Comparison of ENCODE assay signal across 20 mouse cellular contexts in genomic region chr15:18823420-18823819, GRCm38 (mm10). TPM values are rescaled to one million over a fixed set of nuclear protein-coding genes. Genes with fewer than 3 reads are reported as not detected.
DNase-seq lines count a peak whose midpoint lies in the region; ATAC-seq and TF ChIP-seq lines count a peak whose summit lies in the region.
"Had no signal": no experiment of that assay in that cellular context is flagged by ENCODE, and none has a peak within 500 bp of the region (broad histone marks: within the 10 kb centered on the region; RNA-seq: fewer than 3 reads in every experiment).

No protein-coding gene starts in this region.

- H3K36me3 ChIP-seq in hindbrain, embryonic 15.5 days: no peaks in the 10 kb centered on the region
- no peaks in the 10 kb centered on the region for H3K36me3 ChIP-seq in hindbrain, embryonic 10.5 days
- H3K36me3 ChIP-seq in hindbrain, postnatal 0 days (ENCODE audit: insufficient read depth, low read length): no peaks in the 10 kb centered on the region
- H3K36me3 ChIP-seq in thymus, adult 2 months (ENCODE audit: control insufficient read depth, insufficient read depth, low read length): no peaks in the 10 kb centered on the region
- H3K36me3 ChIP-seq: kidney, embryonic 15.5 days; liver, embryonic 15.5 days had no signal

- TF ChIP-seq CTCF in hindbrain, postnatal 0 days (IDR thresholded peaks at IDR 0.05; ENCODE audit: low read depth): no peak
- no peak for TF ChIP-seq CTCF in thymus, adult 2 months (IDR thresholded peaks at IDR 0.05; ENCODE audit: borderline replicate concordance, control insufficient read depth, extremely low read depth, insufficient read depth, low read length, poor library complexity)

- peaks cover 12% of the 10 kb centered on the region; the same call in 1 of the 2 replicates for H3K4me1 ChIP-seq in hindbrain, embryonic 15.5 days (replicated peaks)
- peaks cover 13% of the 10 kb centered on the region for H3K4me1 ChIP-seq in hindbrain, embryonic 10.5 days (replicated peaks)
- H3K4me1 ChIP-seq in hindbrain, postnatal 0 days (ENCODE audit: insufficient read depth, low read length): no peaks in the 10 kb centered on the region
- H3K4me1 ChIP-seq in thymus, adult 2 months (replicated peaks; ENCODE audit: control insufficient read depth, insufficient read depth, low read length): no peaks in the 10 kb centered on the region
- H3K4me1 ChIP-seq: liver, embryonic 15.5 days had no signal

- DNase-seq in hindbrain, embryonic 10.5 days (ENCODE audit: low spot score): no peak
- DNase-seq in 416B (ENCODE audit: low read depth): peak; percentile 77
- DNase-seq in CD4-positive, CD25-positive, alpha-beta regulatory T cell, adult 2 months (ENCODE audit: low read depth, low spot score): peak; percentile 7
- no peak for DNase-seq in hindbrain, postnatal 0 days (ENCODE audit: low spot score)
- DNase-seq in cerebellum, adult 18-20 months: no peak
- no peak for DNase-seq in heart, adult 18-20 months
- no peak for DNase-seq in thymus, adult 2 months
- DNase-seq: cerebellum, adult 9-10 months; gastrocnemius, adult 2 months; heart, postnatal 36 days; kidney, postnatal 4 days; right cerebral cortex, postnatal 14 days; thymus, postnatal 4 days had no signal

- H3K27me3 ChIP-seq in hindbrain, embryonic 15.5 days: no peaks in the 10 kb centered on the region
- H3K27me3 ChIP-seq in hindbrain, embryonic 10.5 days (ENCODE audit: insufficient read depth, poor library complexity, severe bottlenecking): no peaks in the 10 kb centered on the region
- H3K27me3 ChIP-seq in hindbrain, postnatal 0 days (ENCODE audit: insufficient read depth, low read length): no peaks in the 10 kb centered on the region
- H3K27me3 ChIP-seq in thymus, adult 2 months (ENCODE audit: control insufficient read depth, insufficient read depth, low read length): no peaks in the 10 kb centered on the region
- H3K27me3 ChIP-seq: CH12.LX had no signal

- no peak overlapping the region for H3K27ac ChIP-seq in hindbrain, embryonic 15.5 days (replicated peaks)
- H3K27ac ChIP-seq in hindbrain, embryonic 10.5 days: no peak overlapping the region
- no peak overlapping the region for H3K27ac ChIP-seq in hindbrain, postnatal 0 days
- no peak overlapping the region for H3K27ac ChIP-seq in thymus, adult 2 months (ENCODE audit: control insufficient read depth, insufficient read depth, low read length)
- H3K27ac ChIP-seq: gastrocnemius, adult 2 months; kidney, embryonic 15.5 days; liver, embryonic 15.5 days; macrophage had no signal

- H3K9ac ChIP-seq in hindbrain, embryonic 15.5 days: no peak overlapping the region
- H3K9ac ChIP-seq in hindbrain, postnatal 0 days (replicated peaks; ENCODE audit: low read length): no peak overlapping the region
- H3K9ac ChIP-seq: kidney, embryonic 15.5 days; liver, embryonic 15.5 days had no signal

- H3K4me3 ChIP-seq in hindbrain, embryonic 15.5 days: no peak overlapping the region
- no peak overlapping the region for H3K4me3 ChIP-seq in hindbrain, embryonic 10.5 days
- H3K4me3 ChIP-seq in hindbrain, postnatal 0 days (ENCODE audit: low read length): no peak overlapping the region
- no peak overlapping the region for H3K4me3 ChIP-seq in thymus, adult 2 months (ENCODE audit: control insufficient read depth, insufficient read depth, low read length)
- H3K4me3 ChIP-seq: gastrocnemius, adult 2 months; kidney, embryonic 15.5 days; liver, embryonic 15.5 days had no signal

- peak overlapping the region; percentile 59 for H3K4me2 ChIP-seq in hindbrain, embryonic 15.5 days
- H3K4me2 ChIP-seq in hindbrain, postnatal 0 days (ENCODE audit: low read depth, low read length): peak overlapping the region; percentile 63
- H3K4me2 ChIP-seq: kidney, embryonic 15.5 days; liver, embryonic 15.5 days had no signal

- no peaks in the 10 kb centered on the region for H3K9me3 ChIP-seq in hindbrain, embryonic 15.5 days
- no peaks in the 10 kb centered on the region for H3K9me3 ChIP-seq in hindbrain, embryonic 10.5 days
- H3K9me3 ChIP-seq in hindbrain, postnatal 0 days (ENCODE audit: low read length): no peaks in the 10 kb centered on the region
- H3K9me3 ChIP-seq: kidney, embryonic 15.5 days; liver, embryonic 15.5 days had no signal

- no peak for TF ChIP-seq POLR2A in thymus, adult 2 months (IDR thresholded peaks at IDR 0.05; ENCODE audit: control insufficient read depth, extremely low read depth, insufficient read depth, low read length, poor library complexity)

- no peak for ATAC-seq in hindbrain, embryonic 15.5 days (ENCODE audit: low FRiP score, low read depth)
- no peak for ATAC-seq in hindbrain, postnatal 0 days
- ATAC-seq: intestine, postnatal 0 days had no signal

- WGBS in hindbrain, embryonic 15.5 days: 79% methylated on average over 2 of the region's 2 CpGs
- 89% methylated on average over 2 of the region's 2 CpGs for WGBS in hindbrain, embryonic 10.5 days
- WGBS in hindbrain, postnatal 0 days: 72% methylated on average over 2 of the region's 2 CpGs
- whole genome bisulfite sequencing in thymus, adult 2 months: 43% methylated on average over 2 of the region's 2 CpGs

RNA-seq across cellular contexts. Expression of gene Cdh10, which starts 4.7 kb away (rescaled TPM):
- 27.7 and 29.9 TPM in 2 replicates for polyA plus RNA-seq in hindbrain, embryonic 15.5 days (2015; fragmentation: Nextera tagmentation; extraction: Ambion mirVana)
- 2.2 and 4.1 TPM in 2 replicates for polyA plus RNA-seq in hindbrain, embryonic 10.5 days (2016; fragmentation: Nextera tagmentation; extraction: Ambion mirVana)
- 30.9 and 31.7 TPM in 2 replicates for total RNA-seq in hindbrain, postnatal 0 days (2014; rRNA removed)
- 26.4 and 26.6 TPM in 2 replicates for polyA plus RNA-seq in hindbrain, postnatal 0 days (2015; fragmentation: Nextera tagmentation; extraction: Ambion mirVana)
- not detected for total RNA-seq in heart, adult 18-20 months (2021)
- polyA plus RNA-seq in thymus, adult 2 months (2012; rRNA removed): 0.06 TPM in 1 of 2 replicates, not detected in the other
- total RNA-seq: CH12.LX; gastrocnemius, adult 2 months; heart, postnatal 36 days; MEL had no signal
- polyA plus RNA-seq: liver, embryonic 15.5 days; macrophage had no signal

Comparison
In these comparisons a context has a peak if more than half of its experiments do, and no peak if none do; other contexts are left out.
1. DNase-seq: peak in 416B (single experiment) and CD4-positive, CD25-positive, alpha-beta regulatory T cell, adult 2 months (single experiment); none in hindbrain, embryonic 10.5 days (single experiment), hindbrain, postnatal 0 days (single experiment), cerebellum, adult 18-20 months (0 of 2), heart, adult 18-20 months (0 of 2) and thymus, adult 2 months (single experiment).